Mouse (Mus musculus): ENCODE results near the gene AU040320. TPM values are rescaled to one million over a fixed set of nuclear protein-coding genes. Genes with fewer than 3 reads are reported as not detected.

The AU040320 gene
- total and polyA plus RNA-seq, 2 experiments: 8.9 to 13.0 TPM

- H3K9ac ChIP-seq (ENCODE audit: low read depth, low read length): no peak overlapping the region
- H3K4me1 ChIP-seq (ENCODE audit: control insufficient read depth, insufficient read depth, low read length): no peaks in the 10 kb centered on the region
- H3K27ac ChIP-seq (replicated peaks; ENCODE audit: insufficient read depth, low read depth, low read length): no peak overlapping the region
- TF ChIP-seq POLR2A (IDR thresholded peaks at IDR 0.05; ENCODE audit: extremely low read depth, insufficient read depth, low read length) (no peak), CTCF (IDR thresholded peaks at IDR 0.05; ENCODE audit: low read depth, low read length) (no peak)
- H3K27me3 ChIP-seq (ENCODE audit: control insufficient read depth, insufficient read depth, low read length): no peaks in the 10 kb centered on the region
- 95% methylated on average over 15 of the region's 15 CpGs for WGBS
- no peak overlapping the region for H3K4me3 ChIP-seq (ENCODE audit: insufficient read depth, low read depth, low read length)
- no peaks in the 10 kb centered on the region for H3K79me2 ChIP-seq (ENCODE audit: control insufficient read depth, insufficient read depth, low read length)
- DNase-seq (ENCODE audit: extremely low read depth, low read depth, low spot score): no peak
- H3K36me3 ChIP-seq (ENCODE audit: control insufficient read depth, insufficient read depth, low read length): peaks cover 12% of the 10 kb centered on the region
Observed at GRCm38 (mm10) chr4:126840996-126841560, 87.7 kb downstream of the AU040320 start.

GRCm38 (mm10) chr4:126842911-126843310 lies 89.6 kb downstream of the AU040320 start:
- H3K4me1 ChIP-seq (ENCODE audit: control insufficient read depth, insufficient read depth, low read length): no peaks in the 10 kb centered on the region
- no peak overlapping the region for H3K27ac ChIP-seq (replicated peaks; ENCODE audit: insufficient read depth, low read depth, low read length)
- no peak overlapping the region for H3K9ac ChIP-seq (ENCODE audit: low read depth, low read length)
- no peak overlapping the region for H3K4me3 ChIP-seq (ENCODE audit: insufficient read depth, low read depth, low read length)
- no peaks in the 10 kb centered on the region for H3K27me3 ChIP-seq (ENCODE audit: control insufficient read depth, insufficient read depth, low read length)
- H3K79me2 ChIP-seq (ENCODE audit: control insufficient read depth, insufficient read depth, low read length): no peaks in the 10 kb centered on the region
- TF ChIP-seq POLR2A (IDR thresholded peaks at IDR 0.05; ENCODE audit: extremely low read depth, insufficient read depth, low read length) (no peak), CTCF (IDR thresholded peaks at IDR 0.05; ENCODE audit: low read depth, low read length) (no peak)
- H3K36me3 ChIP-seq (ENCODE audit: control insufficient read depth, insufficient read depth, low read length): peaks cover 19% of the 10 kb centered on the region
- WGBS: 86% methylated on average over 3 of the region's 3 CpGs
- no peak for DNase-seq (ENCODE audit: extremely low read depth, low read depth, low spot score)

GRCm38 (mm10) chr4:126845664-126846063 lies 92.3 kb downstream of the AU040320 start:
- Histone ChIP-seq H3K9ac (ENCODE audit: low read depth, low read length) (no peak overlapping the region), H3K4me1 (ENCODE audit: control insufficient read depth, insufficient read depth, low read length) (no peaks in the 10 kb centered on the region), H3K4me3 (ENCODE audit: insufficient read depth, low read depth, low read length) (no peak overlapping the region), H3K27ac (replicated peaks; ENCODE audit: insufficient read depth, low read depth, low read length) (no peak overlapping the region), H3K36me3 (ENCODE audit: control insufficient read depth, insufficient read depth, low read length) (peaks cover 23% of the 10 kb centered on the region), H3K79me2 (ENCODE audit: control insufficient read depth, insufficient read depth, low read length) (no peaks in the 10 kb centered on the region), H3K27me3 (ENCODE audit: control insufficient read depth, insufficient read depth, low read length) (no peaks in the 10 kb centered on the region)
- TF ChIP-seq CTCF (IDR thresholded peaks at IDR 0.05; ENCODE audit: low read depth, low read length) (no peak), POLR2A (IDR thresholded peaks at IDR 0.05; ENCODE audit: extremely low read depth, insufficient read depth, low read length) (no peak)
- no peak for DNase-seq (ENCODE audit: extremely low read depth, low read depth, low spot score)
- 86% methylated on average over 4 of the region's 4 CpGs for WGBS

GRCm38 (mm10) chr4:126846971-126847370 lies 93.6 kb downstream of the AU040320 start:
- no peak for DNase-seq (ENCODE audit: extremely low read depth, low read depth, low spot score)
- H3K9ac ChIP-seq (ENCODE audit: low read depth, low read length): no peak overlapping the region
- H3K27me3 ChIP-seq (ENCODE audit: control insufficient read depth, insufficient read depth, low read length): no peaks in the 10 kb centered on the region
- H3K79me2 ChIP-seq (ENCODE audit: control insufficient read depth, insufficient read depth, low read length): no peaks in the 10 kb centered on the region
- WGBS: 82% methylated on average over 7 of the region's 7 CpGs
- TF ChIP-seq CTCF (IDR thresholded peaks at IDR 0.05; ENCODE audit: low read depth, low read length) (no peak), POLR2A (IDR thresholded peaks at IDR 0.05; ENCODE audit: extremely low read depth, insufficient read depth, low read length) (no peak)
- no peak overlapping the region for H3K4me3 ChIP-seq (ENCODE audit: insufficient read depth, low read depth, low read length)
- H3K4me1 ChIP-seq (ENCODE audit: control insufficient read depth, insufficient read depth, low read length): no peaks in the 10 kb centered on the region
- H3K27ac ChIP-seq (replicated peaks; ENCODE audit: insufficient read depth, low read depth, low read length): no peak overlapping the region
- peaks cover 16% of the 10 kb centered on the region; the same call in 1 of the 2 replicates for H3K36me3 ChIP-seq (ENCODE audit: control insufficient read depth, insufficient read depth, low read length)

GRCm38 (mm10) chr4:126850019-126850777 lies 96.9 kb downstream of the AU040320 start:
- no peak for TF ChIP-seq CTCF (IDR thresholded peaks at IDR 0.05; ENCODE audit: low read depth, low read length)
- TF ChIP-seq POLR2A (IDR thresholded peaks at IDR 0.05; ENCODE audit: extremely low read depth, insufficient read depth, low read length): no peak
- WGBS: 79% methylated on average over 7 of the region's 7 CpGs
- H3K36me3 ChIP-seq (ENCODE audit: control insufficient read depth, insufficient read depth, low read length): peaks cover 17% of the 10 kb centered on the region; the same call in 1 of the 2 replicates
- H3K9ac ChIP-seq (ENCODE audit: low read depth, low read length): no peak overlapping the region
- no peak overlapping the region for H3K4me3 ChIP-seq (ENCODE audit: insufficient read depth, low read depth, low read length)
- H3K27me3 ChIP-seq (ENCODE audit: control insufficient read depth, insufficient read depth, low read length): no peaks in the 10 kb centered on the region
- no peaks in the 10 kb centered on the region for H3K4me1 ChIP-seq (ENCODE audit: control insufficient read depth, insufficient read depth, low read length)
- no peaks in the 10 kb centered on the region for H3K79me2 ChIP-seq (ENCODE audit: control insufficient read depth, insufficient read depth, low read length)
- H3K27ac ChIP-seq (replicated peaks; ENCODE audit: insufficient read depth, low read depth, low read length): no peak overlapping the region; the same call in 1 of the 2 replicates
- DNase-seq (ENCODE audit: extremely low read depth, low read depth, low spot score): no peak

GRCm38 (mm10) chr4:126850778-126851080 lies 97.4 kb downstream of the AU040320 start:
- TF ChIP-seq POLR2A (IDR thresholded peaks at IDR 0.05; ENCODE audit: extremely low read depth, insufficient read depth, low read length) (no peak), CTCF (IDR thresholded peaks at IDR 0.05; ENCODE audit: low read depth, low read length) (no peak)
- peaks cover 17% of the 10 kb centered on the region; the same call in 1 of the 2 replicates for H3K36me3 ChIP-seq (ENCODE audit: control insufficient read depth, insufficient read depth, low read length)

More at GRCm38 (mm10) chr4:126850778-126851080, 97.4 kb downstream of the AU040320 start:
- no peak for DNase-seq (ENCODE audit: extremely low read depth, low read depth, low spot score)
- no peaks in the 10 kb centered on the region for H3K4me1 ChIP-seq (ENCODE audit: control insufficient read depth, insufficient read depth, low read length)
- H3K79me2 ChIP-seq (ENCODE audit: control insufficient read depth, insufficient read depth, low read length): no peaks in the 10 kb centered on the region
- no peak overlapping the region for H3K27ac ChIP-seq (replicated peaks; ENCODE audit: insufficient read depth, low read depth, low read length)
- H3K9ac ChIP-seq (ENCODE audit: low read depth, low read length): no peak overlapping the region
- H3K4me3 ChIP-seq (ENCODE audit: insufficient read depth, low read depth, low read length): no peak overlapping the region
- H3K27me3 ChIP-seq (ENCODE audit: control insufficient read depth, insufficient read depth, low read length): no peaks in the 10 kb centered on the region
- 67% methylated on average over 4 of the region's 4 CpGs for WGBS

All from liver, adult 2 months (tissue).